Mouse (Mus musculus): Measurements from ENCODE around the gene Txlng. TPM values are rescaled to one million over a fixed set of nuclear protein-coding genes. Genes with fewer than 3 reads are reported as not detected.

Txlng gene
- 21.3 and 21.9 TPM in 2 replicates for polyA plus RNA-seq (2014; fragmentation: Nextera tagmentation; extraction: Ambion mirVana)

- Histone ChIP-seq H3K4me3 (ENCODE audit: low read depth, low read length) (peak within 1 kb of the TSS; percentile 67), H3K9ac (ENCODE audit: low read depth, low read length) (peak within 1 kb of the TSS; percentile 67), H3K4me1 (replicated peaks; ENCODE audit: control insufficient read depth, insufficient read depth, low read length) (no peaks in the 10 kb centered on the region), H3K27me3 (replicated peaks; ENCODE audit: control insufficient read depth, insufficient read depth, low read length) (peaks cover 4% of the 10 kb centered on the region; the same call in 1 of the 2 replicates), H3K36me3 (ENCODE audit: control insufficient read depth, insufficient read depth, low read length) (no peaks in the 10 kb centered on the region), H3K4me2 (peak within 1 kb of the TSS; percentile 79), H3K9me3 (ENCODE audit: control insufficient read depth, low read length) (no peaks in the 10 kb centered on the region), H3K27ac (ENCODE audit: low read depth, low read length) (peak within 1 kb of the TSS; percentile 48)
- WGBS, result 9% methylated on average over 35 of the region's 37 CpGs
- DNase-seq (ENCODE audit: low spot score) (peak; percentile 85), ATAC-seq (replicated peaks; ENCODE audit: low FRiP score) (peak; percentile 99)
Measured at GRCm38 (mm10) chrX:162829203-162829708, at the start of gene Txlng. Gene Txlng (minus strand): TSS chrX:162829454.

- DNase-seq (ENCODE audit: low spot score) (no peak), ATAC-seq (replicated peaks; ENCODE audit: low FRiP score) (no peak)
- 83% methylated on average over 3 of the region's 3 CpGs for WGBS
- Histone ChIP-seq H3K9ac (ENCODE audit: low read depth, low read length) (no peak overlapping the region), H3K36me3 (ENCODE audit: control insufficient read depth, insufficient read depth, low read length) (peaks cover 5% of the 10 kb centered on the region), H3K4me1 (replicated peaks; ENCODE audit: control insufficient read depth, insufficient read depth, low read length) (no peaks in the 10 kb centered on the region), H3K4me3 (ENCODE audit: low read depth, low read length) (no peak overlapping the region), H3K9me3 (ENCODE audit: control insufficient read depth, low read length) (no peaks in the 10 kb centered on the region), H3K27me3 (replicated peaks; ENCODE audit: control insufficient read depth, insufficient read depth, low read length) (no peaks in the 10 kb centered on the region), H3K27ac (ENCODE audit: low read depth, low read length) (no peak overlapping the region), H3K4me2 (no peak overlapping the region)
Measured at GRCm38 (mm10) chrX:162878236-162878635, 49.0 kb upstream of the Txlng start.

DNA sequence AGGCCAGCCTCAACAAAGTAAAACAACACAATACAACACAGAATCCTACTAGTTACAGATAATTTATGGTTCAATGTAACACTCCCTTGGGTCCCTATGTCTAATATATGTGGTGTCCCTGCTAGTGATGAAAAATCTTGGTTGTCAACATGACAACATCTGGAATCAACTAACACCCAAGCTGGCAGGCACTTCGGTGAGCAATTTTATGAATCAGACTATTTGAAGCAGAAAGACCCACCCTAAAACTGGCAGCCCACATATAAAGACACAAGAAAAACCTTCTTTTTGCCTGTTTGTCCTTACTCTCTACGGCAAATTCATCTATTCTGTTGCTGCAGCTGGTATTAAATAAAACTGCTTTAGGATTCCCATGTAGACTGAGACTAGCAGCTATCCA is 44.5 kb upstream of the Txlng start:
- Histone ChIP-seq H3K27me3 (replicated peaks; ENCODE audit: control insufficient read depth, insufficient read depth, low read length) (no peaks in the 10 kb centered on the region), H3K4me2 (no peak overlapping the region), H3K9ac (ENCODE audit: low read depth, low read length) (no peak overlapping the region), H3K27ac (ENCODE audit: low read depth, low read length) (no peak overlapping the region), H3K36me3 (ENCODE audit: control insufficient read depth, insufficient read depth, low read length) (peaks cover 3% of the 10 kb centered on the region; the same call in 1 of the 2 replicates), H3K9me3 (ENCODE audit: control insufficient read depth, low read length) (no peaks in the 10 kb centered on the region), H3K4me1 (replicated peaks; ENCODE audit: control insufficient read depth, insufficient read depth, low read length) (no peaks in the 10 kb centered on the region), H3K4me3 (ENCODE audit: low read depth, low read length) (no peak overlapping the region)
- WGBS, result 91% methylated on average over 2 of the region's 2 CpGs
- DNase-seq (ENCODE audit: low spot score) (no peak), ATAC-seq (replicated peaks; ENCODE audit: low FRiP score) (no peak)

GRCm38 (mm10) chrX:162871734-162872517 is 42.7 kb upstream of the Txlng start:
- H3K4me3 ChIP-seq (ENCODE audit: low read depth, low read length), result no peak overlapping the region
- no peaks in the 10 kb centered on the region for H3K36me3 ChIP-seq (ENCODE audit: control insufficient read depth, insufficient read depth, low read length)
- no peak overlapping the region for H3K27ac ChIP-seq (ENCODE audit: low read depth, low read length)
- H3K4me2 ChIP-seq, result no peak overlapping the region
- no peak for DNase-seq (ENCODE audit: low spot score)
- no peaks in the 10 kb centered on the region for H3K4me1 ChIP-seq (replicated peaks; ENCODE audit: control insufficient read depth, insufficient read depth, low read length)
- H3K9me3 ChIP-seq (ENCODE audit: control insufficient read depth, low read length), result no peaks in the 10 kb centered on the region
- WGBS, result 42% methylated on average over 4 of the region's 4 CpGs
- no peak overlapping the region for H3K9ac ChIP-seq (ENCODE audit: low read depth, low read length)
- ATAC-seq (replicated peaks; ENCODE audit: low FRiP score), result no peak
- H3K27me3 ChIP-seq (replicated peaks; ENCODE audit: control insufficient read depth, insufficient read depth, low read length), result no peaks in the 10 kb centered on the region

GRCm38 (mm10) chrX:162868294-162868965 is 39.2 kb upstream of the Txlng start:
- no peaks in the 10 kb centered on the region for H3K4me1 ChIP-seq (replicated peaks; ENCODE audit: control insufficient read depth, insufficient read depth, low read length)
- H3K9ac ChIP-seq (ENCODE audit: low read depth, low read length), result no peak overlapping the region
- H3K9me3 ChIP-seq (ENCODE audit: control insufficient read depth, low read length), result no peaks in the 10 kb centered on the region
- H3K4me3 ChIP-seq (ENCODE audit: low read depth, low read length), result no peak overlapping the region
- H3K27ac ChIP-seq (ENCODE audit: low read depth, low read length), result no peak overlapping the region
- no peaks in the 10 kb centered on the region for H3K27me3 ChIP-seq (replicated peaks; ENCODE audit: control insufficient read depth, insufficient read depth, low read length)
- no peak overlapping the region for H3K4me2 ChIP-seq
- DNase-seq (ENCODE audit: low spot score) (no peak), ATAC-seq (replicated peaks; ENCODE audit: low FRiP score) (no peak)
- no peaks in the 10 kb centered on the region for H3K36me3 ChIP-seq (ENCODE audit: control insufficient read depth, insufficient read depth, low read length)
- 79% methylated on average over 3 of the region's 3 CpGs for WGBS

DNA sequence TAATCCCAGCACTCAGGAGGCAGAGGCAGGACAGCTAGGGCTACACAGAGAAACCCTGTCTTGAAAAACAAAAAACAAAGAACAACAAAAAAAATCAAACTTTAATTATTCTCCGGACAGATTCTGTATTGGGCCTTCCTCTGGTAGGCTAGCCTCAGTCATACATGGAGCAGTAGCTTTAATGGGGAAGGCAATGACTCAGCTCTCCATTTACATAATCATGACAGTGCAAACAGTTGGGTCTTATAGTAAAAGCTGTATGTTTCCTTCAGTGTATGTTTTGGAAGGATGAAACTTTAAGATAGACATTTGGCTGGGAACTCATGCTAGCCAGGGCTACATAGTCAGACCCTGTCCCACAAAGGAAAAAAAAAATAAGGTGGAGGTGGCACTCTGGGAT is 19.4 kb upstream of the Txlng start:
- WGBS, result 91% methylated on average over 1 of the region's 1 CpGs
- ATAC-seq (replicated peaks; ENCODE audit: low FRiP score), result no peak
- Histone ChIP-seq H3K4me1 (replicated peaks; ENCODE audit: control insufficient read depth, insufficient read depth, low read length) (no peaks in the 10 kb centered on the region), H3K27ac (ENCODE audit: low read depth, low read length) (no peak overlapping the region), H3K36me3 (ENCODE audit: control insufficient read depth, insufficient read depth, low read length) (no peaks in the 10 kb centered on the region), H3K27me3 (replicated peaks; ENCODE audit: control insufficient read depth, insufficient read depth, low read length) (no peaks in the 10 kb centered on the region), H3K4me2 (no peak overlapping the region), H3K4me3 (ENCODE audit: low read depth, low read length) (no peak overlapping the region), H3K9ac (ENCODE audit: low read depth, low read length) (no peak overlapping the region), H3K9me3 (ENCODE audit: control insufficient read depth, low read length) (no peaks in the 10 kb centered on the region)
- DNase-seq (ENCODE audit: low spot score), result no peak

DNA sequence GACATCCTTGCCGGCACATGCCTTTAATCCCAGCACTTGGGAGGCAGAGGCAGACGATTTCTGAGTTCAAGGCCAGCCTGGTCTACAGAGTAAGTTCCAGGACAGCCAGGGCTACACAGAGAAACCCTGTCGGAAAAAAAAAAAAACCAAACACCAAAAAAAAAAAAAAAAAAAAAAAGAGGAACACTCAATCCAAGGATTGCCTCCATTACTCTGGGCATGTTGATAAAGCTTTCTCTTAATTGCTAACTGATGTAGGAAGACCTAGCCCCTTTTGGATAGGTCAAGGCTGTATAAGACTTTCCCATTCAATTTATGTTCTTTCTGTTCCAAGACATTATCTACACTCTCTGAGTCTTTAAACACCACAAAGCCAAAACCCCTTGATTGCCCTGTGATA is 16.3 kb upstream of the Txlng start:
- no peak for ATAC-seq (replicated peaks; ENCODE audit: low FRiP score)
- WGBS, result 86% methylated on average over 3 of the region's 3 CpGs
- no peaks in the 10 kb centered on the region for H3K27me3 ChIP-seq (replicated peaks; ENCODE audit: control insufficient read depth, insufficient read depth, low read length)

GRCm38 (mm10) chrX:162844447-162845100 is 15.3 kb upstream of the Txlng start:
- DNase-seq (ENCODE audit: low spot score) (no peak), ATAC-seq (replicated peaks; ENCODE audit: low FRiP score) (no peak)
- no peaks in the 10 kb centered on the region for H3K4me1 ChIP-seq (replicated peaks; ENCODE audit: control insufficient read depth, insufficient read depth, low read length)
- H3K36me3 ChIP-seq (ENCODE audit: control insufficient read depth, insufficient read depth, low read length), result no peaks in the 10 kb centered on the region
- no peak overlapping the region for H3K4me3 ChIP-seq (ENCODE audit: low read depth, low read length)
- WGBS, result 69% methylated on average over 8 of the region's 8 CpGs
- H3K27ac ChIP-seq (ENCODE audit: low read depth, low read length), result no peak overlapping the region
- H3K9me3 ChIP-seq (ENCODE audit: control insufficient read depth, low read length), result no peaks in the 10 kb centered on the region
- no peak overlapping the region for H3K9ac ChIP-seq (ENCODE audit: low read depth, low read length)
- no peaks in the 10 kb centered on the region for H3K27me3 ChIP-seq (replicated peaks; ENCODE audit: control insufficient read depth, insufficient read depth, low read length)
- no peak overlapping the region for H3K4me2 ChIP-seq

More for the DNA sequence above, 16.3 kb upstream of the Txlng start:
- Histone ChIP-seq H3K4me2 (no peak overlapping the region), H3K4me1 (replicated peaks; ENCODE audit: control insufficient read depth, insufficient read depth, low read length) (no peaks in the 10 kb centered on the region), H3K9me3 (ENCODE audit: control insufficient read depth, low read length) (no peaks in the 10 kb centered on the region), H3K27ac (ENCODE audit: low read depth, low read length) (no peak overlapping the region), H3K36me3 (ENCODE audit: control insufficient read depth, insufficient read depth, low read length) (no peaks in the 10 kb centered on the region), H3K4me3 (ENCODE audit: low read depth, low read length) (no peak overlapping the region), H3K9ac (ENCODE audit: low read depth, low read length) (no peak overlapping the region)
- DNase-seq (ENCODE audit: low spot score), result no peak
